Mouse (Mus musculus) hindbrain, embryonic 11.5 days (tissue): ENCODE measurements around the gene Map3k9. TPM values are rescaled to one million over a fixed set of nuclear protein-coding genes. Genes with fewer than 3 reads are reported as not detected.

Source experiments
- ATAC-seq: fragments of 200-750 bp; cut with Nextera tagmentation; 2 replicates; pipeline ENCODE4 v1.8.0; 2017; ENCODE audit warnings: mild to moderate bottlenecking, moderate TSS enrichment, moderate library complexity; ENCODE audit not compliant: low FRiP score
- DNase-seq: peaks from one replicate; pipeline ENCODE4 v3.0.0-alpha.2; 2015; ENCODE audit warnings: low spot score
- H3K27ac ChIP-seq: fragments of 300-500 bp; sonication (generic); 2 replicates; pipeline ENCODE4 v1.5.1; 2014; ENCODE audit warnings: mild to moderate bottlenecking, low read depth, low read length
- H3K27me3 ChIP-seq: fragments of 300-500 bp; sonication (generic); 2 replicates; pipeline ENCODE4 v1.6.1; 2014; ENCODE audit warnings: mild to moderate bottlenecking, low read length, moderate library complexity, mixed read lengths; ENCODE audit not compliant: control insufficient read depth, insufficient read depth
- H3K36me3 ChIP-seq: fragments of 300-500 bp; sonication (generic); 2 replicates; pipeline ENCODE4 v1.6.1; 2014; ENCODE audit warnings: mild to moderate bottlenecking, low read length, moderate library complexity, mixed read lengths; ENCODE audit not compliant: control insufficient read depth, insufficient read depth
- H3K4me1 ChIP-seq: fragments of 300-500 bp; sonication (generic); replicated peaks from 2 replicates; pipeline ENCODE4 v1.6.1; 2014; ENCODE audit warnings: low read length, mixed read lengths; ENCODE audit not compliant: control insufficient read depth, insufficient read depth
- H3K4me2 ChIP-seq: fragments of 300-500 bp; sonication (generic); replicated peaks from 2 replicates; pipeline ENCODE4 v1.6.1; 2014; ENCODE audit warnings: mild to moderate bottlenecking, low read depth, low read length
- H3K4me3 ChIP-seq: fragments of 300-500 bp; sonication (generic); 2 replicates; pipeline ENCODE4 v1.5.1; 2014; ENCODE audit warnings: low read depth, low read length
- H3K9ac ChIP-seq: fragments of 300-500 bp; sonication (generic); 2 replicates; pipeline ENCODE4 v1.6.1; 2014; ENCODE audit warnings: low read depth, low read length
- H3K9me3 ChIP-seq: fragments of 300-500 bp; sonication (generic); 2 replicates; pipeline ENCODE4 v1.6.1; 2016; ENCODE audit warnings: low read length; ENCODE audit not compliant: control insufficient read depth
- WGBS: fragments of 180-500 bp; shearing (Covaris S2); extraction: QIAGEN DNeasy Blood & Tissue Kit; methylation state at CpG from one replicate; pipeline ENCODE4 v1.1.7; 2014; 5-methylcytosine and 5-hydroxymethylcytosine counted together
- polyA plus RNA-seq: library from polyadenylated mRNA; unstranded; fragments of >200 nt; fragmentation: Nextera tagmentation; extraction: Ambion mirVana; gene quantifications from 2 replicates; pipeline ENCODE4 v1.2.1, GENCODE M21; 2014

The Map3k9 gene
- polyA plus RNA-seq, 1 experiment from 2014 or later = 3.4 TPM

- Histone ChIP-seq H3K4me3 (no peak overlapping the region), H3K9ac (no peak overlapping the region), H3K36me3 (no peaks in the 10 kb centered on the region), H3K27me3 (no peaks in the 10 kb centered on the region), H3K4me1 (no peaks in the 10 kb centered on the region), H3K27ac (no peak overlapping the region), H3K4me2 (no peak overlapping the region), H3K9me3 (no peaks in the 10 kb centered on the region)
- WGBS = 84% methylated on average over 5 of the region's 5 CpGs
- DNase-seq (no peak), ATAC-seq (no peak)
These were observed 61.8 kb downstream of the Map3k9 start for GRCm38 (mm10) chr12:81719161-81719560.

DNA sequence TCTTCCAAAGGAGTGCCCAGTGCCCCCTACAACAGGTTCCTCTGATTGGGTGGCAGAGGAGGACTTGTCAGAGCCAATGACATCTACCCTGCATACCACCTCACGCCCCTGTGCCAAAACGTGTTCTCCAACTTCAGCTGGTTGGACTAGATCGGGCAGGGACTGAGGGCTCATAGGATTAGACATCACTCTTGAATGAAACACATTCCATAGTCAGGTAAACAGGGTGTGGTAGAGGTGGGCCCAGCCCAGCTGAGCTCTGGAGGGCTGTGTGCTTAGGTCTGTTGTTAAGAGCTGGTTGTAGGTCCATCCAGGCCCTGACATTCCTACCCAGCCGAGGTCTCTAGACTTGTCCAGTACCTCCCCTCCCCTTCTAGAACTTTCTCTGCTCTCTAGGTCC lies 68.4 kb downstream of the Map3k9 start:
- ATAC-seq = no peak

GRCm38 (mm10) chr12:81702903-81703302 lies 78.1 kb downstream of the Map3k9 start:
- Histone ChIP-seq H3K27ac (no peak overlapping the region), H3K9me3 (no peaks in the 10 kb centered on the region), H3K27me3 (no peaks in the 10 kb centered on the region), H3K4me1 (no peaks in the 10 kb centered on the region), H3K4me2 (no peak overlapping the region), H3K9ac (no peak overlapping the region), H3K36me3 (no peaks in the 10 kb centered on the region), H3K4me3 (no peak overlapping the region)
- DNase-seq (peak; percentile 58), ATAC-seq (no peak)
- 14% methylated on average over 1 of the region's 1 CpGs for WGBS

More for the DNA sequence above, 68.4 kb downstream of the Map3k9 start:
- Histone ChIP-seq H3K27me3 (no peaks in the 10 kb centered on the region), H3K4me3 (no peak overlapping the region), H3K27ac (no peak overlapping the region), H3K4me2 (no peak overlapping the region), H3K4me1 (no peaks in the 10 kb centered on the region), H3K9ac (no peak overlapping the region), H3K9me3 (no peaks in the 10 kb centered on the region), H3K36me3 (no peaks in the 10 kb centered on the region)
- 98% methylated on average over 4 of the region's 4 CpGs for WGBS
- DNase-seq = no peak

DNA sequence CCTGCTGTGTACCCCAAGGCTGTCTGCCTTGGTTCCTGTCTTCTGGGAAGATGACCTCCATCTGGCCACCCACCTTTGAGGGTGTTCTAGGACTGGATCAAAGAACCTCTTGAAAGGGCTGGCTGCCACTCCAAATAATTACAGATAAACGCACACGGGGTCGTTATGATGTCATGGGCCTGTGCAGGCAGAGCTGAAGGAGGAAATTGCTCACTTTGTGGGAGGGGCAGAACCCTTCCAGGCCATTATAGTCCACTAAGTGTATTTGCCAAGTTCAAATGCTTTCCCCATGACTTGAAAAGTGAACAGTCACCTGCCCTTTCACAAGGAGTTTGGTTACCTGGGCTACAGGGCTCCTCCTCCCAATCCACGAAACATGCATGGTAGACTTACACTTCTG lies 83.0 kb downstream of the Map3k9 start:
- no peak for DNase-seq
- Histone ChIP-seq H3K27ac (no peak overlapping the region), H3K9me3 (no peaks in the 10 kb centered on the region), H3K36me3 (no peaks in the 10 kb centered on the region), H3K4me3 (no peak overlapping the region), H3K4me1 (no peaks in the 10 kb centered on the region), H3K27me3 (no peaks in the 10 kb centered on the region), H3K9ac (no peak overlapping the region), H3K4me2 (no peak overlapping the region)
- no peak for ATAC-seq
- WGBS = 82% methylated on average over 4 of the region's 4 CpGs

GRCm38 (mm10) chr12:81691177-81691730 lies 89.7 kb downstream of the Map3k9 start:
- H3K4me3 ChIP-seq = no peak overlapping the region
- 49% methylated on average over 8 of the region's 8 CpGs for WGBS
- no peaks in the 10 kb centered on the region for H3K9me3 ChIP-seq
- H3K27me3 ChIP-seq = no peaks in the 10 kb centered on the region
- DNase-seq (no peak), ATAC-seq (no peak)
- no peaks in the 10 kb centered on the region for H3K36me3 ChIP-seq
- H3K4me2 ChIP-seq = no peak overlapping the region
- H3K9ac ChIP-seq = no peak overlapping the region
- no peak overlapping the region for H3K27ac ChIP-seq
- no peaks in the 10 kb centered on the region for H3K4me1 ChIP-seq

DNA sequence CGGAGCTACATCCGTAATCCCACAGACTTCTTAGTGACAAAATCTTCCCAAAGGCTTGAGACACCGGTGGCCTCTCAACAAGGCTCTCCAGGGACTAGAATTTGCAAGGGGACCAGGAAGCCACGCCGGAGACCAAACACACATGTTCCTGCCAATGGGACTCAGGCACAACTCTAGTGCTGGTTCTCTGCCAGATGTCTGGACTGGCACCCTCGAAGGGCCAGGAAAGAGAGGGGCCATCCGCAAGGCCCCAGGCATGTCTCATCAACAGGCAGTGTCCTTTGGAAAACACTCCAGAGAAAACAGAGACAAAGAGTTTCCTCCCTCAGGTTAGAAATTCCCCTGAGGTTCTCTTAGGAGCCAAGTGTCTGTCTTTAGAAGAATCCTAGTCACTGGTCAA lies 90.2 kb downstream of the Map3k9 start:
- Histone ChIP-seq H3K4me3 (no peak overlapping the region), H3K27ac (no peak overlapping the region), H3K9me3 (no peaks in the 10 kb centered on the region), H3K36me3 (no peaks in the 10 kb centered on the region), H3K27me3 (no peaks in the 10 kb centered on the region), H3K4me2 (no peak overlapping the region), H3K9ac (no peak overlapping the region), H3K4me1 (no peaks in the 10 kb centered on the region)
- 81% methylated on average over 7 of the region's 7 CpGs for WGBS
- ATAC-seq (no peak), DNase-seq (no peak)

DNA sequence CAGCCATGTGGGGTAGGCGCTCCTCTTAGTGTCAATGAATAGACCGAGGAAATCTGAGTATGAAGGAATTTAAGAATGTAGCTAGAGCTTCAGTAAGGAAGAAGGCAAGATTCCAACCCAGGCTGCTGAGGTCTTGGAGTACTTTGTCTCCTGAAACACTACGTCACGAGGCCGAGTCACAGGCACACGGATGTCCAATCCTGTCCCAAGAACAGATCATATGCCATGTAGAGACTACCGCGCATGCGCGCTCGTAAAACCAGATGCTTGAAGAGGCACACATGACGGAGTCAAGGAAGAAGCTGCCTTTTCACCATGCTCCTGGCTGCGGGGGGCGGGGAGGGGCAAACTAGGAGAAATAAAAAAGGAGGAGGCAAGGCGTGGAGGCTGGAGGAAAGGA lies 90.9 kb downstream of the Map3k9 start:
- H3K4me1 ChIP-seq = no peaks in the 10 kb centered on the region
- no peak overlapping the region for H3K4me3 ChIP-seq
- ATAC-seq (no peak), DNase-seq (no peak)
- 96% methylated on average over 15 of the region's 15 CpGs for WGBS
- H3K27ac ChIP-seq = no peak overlapping the region
- H3K9me3 ChIP-seq = no peaks in the 10 kb centered on the region
- H3K27me3 ChIP-seq = no peaks in the 10 kb centered on the region
- no peak overlapping the region for H3K4me2 ChIP-seq
- no peaks in the 10 kb centered on the region for H3K36me3 ChIP-seq
- no peak overlapping the region for H3K9ac ChIP-seq

DNA sequence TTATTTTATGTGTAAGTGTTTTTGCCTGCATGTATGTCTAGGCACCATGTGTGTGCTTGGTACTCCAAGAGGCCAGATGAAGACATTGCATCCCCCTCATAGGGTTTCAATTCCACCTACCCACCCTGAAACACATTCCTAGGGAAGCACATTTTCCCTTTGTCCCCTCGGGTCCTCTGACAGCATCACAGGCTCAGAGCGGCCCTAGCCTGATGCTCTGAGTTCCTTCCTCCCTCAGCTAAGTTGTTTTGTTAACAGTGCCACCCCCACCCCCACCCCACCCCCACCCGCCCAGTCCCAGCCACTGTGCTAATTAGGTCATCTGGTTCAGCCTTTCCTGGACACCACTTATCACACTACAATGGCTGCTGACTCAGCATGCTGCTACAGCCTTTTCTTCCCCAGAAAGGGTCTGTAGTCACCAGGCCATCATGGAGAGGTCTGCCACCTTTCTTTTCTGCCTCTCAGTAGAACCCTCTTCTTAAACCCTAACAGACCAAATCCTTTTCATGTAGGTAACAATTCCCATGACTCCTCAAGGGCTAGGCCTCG lies 91.4 kb downstream of the Map3k9 start:
- ATAC-seq (no peak), DNase-seq (no peak)
- H3K27ac ChIP-seq = no peak overlapping the region

DNA sequence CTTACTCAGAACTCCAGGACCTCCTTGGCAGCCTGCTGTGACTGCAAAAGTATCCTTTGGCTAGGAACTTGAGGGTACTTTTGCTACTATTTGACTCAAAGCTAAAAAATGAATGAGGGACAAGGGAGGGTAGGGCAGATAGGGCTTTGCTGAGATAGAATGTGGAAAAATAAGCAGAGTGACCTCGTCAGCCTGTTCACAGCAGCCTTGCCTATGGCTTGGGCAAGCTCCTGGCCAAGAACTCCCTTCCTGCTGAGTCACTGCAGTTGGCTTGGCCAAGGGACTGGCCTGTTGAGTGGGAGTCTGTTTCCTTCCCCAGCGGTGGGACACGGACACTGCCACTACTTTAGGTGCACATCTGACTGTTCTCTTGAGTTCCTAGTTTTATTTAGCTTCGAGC lies 92.4 kb downstream of the Map3k9 start:
- Histone ChIP-seq H3K27me3 (no peaks in the 10 kb centered on the region), H3K9me3 (no peaks in the 10 kb centered on the region), H3K27ac (no peak overlapping the region), H3K4me3 (no peak overlapping the region), H3K4me1 (no peaks in the 10 kb centered on the region), H3K9ac (no peak overlapping the region), H3K36me3 (no peaks in the 10 kb centered on the region), H3K4me2 (no peak overlapping the region)
- no peak for ATAC-seq
- DNase-seq = no peak
- WGBS = 86% methylated on average over 4 of the region's 4 CpGs

More for the DNA sequence above, 91.4 kb downstream of the Map3k9 start:
- 52% methylated on average over 4 of the region's 4 CpGs for WGBS
- no peaks in the 10 kb centered on the region for H3K9me3 ChIP-seq
- no peak overlapping the region for H3K4me2 ChIP-seq
- no peaks in the 10 kb centered on the region for H3K27me3 ChIP-seq
- no peaks in the 10 kb centered on the region for H3K4me1 ChIP-seq
- H3K9ac ChIP-seq = no peak overlapping the region
- no peaks in the 10 kb centered on the region for H3K36me3 ChIP-seq
- no peak overlapping the region for H3K4me3 ChIP-seq
